Mouse (Mus musculus) lung, postnatal 25 days (tissue): Measurements from ENCODE around the gene Ak4.
"Not testable (repeated sequence)": the region's sequence is repeated elsewhere in the genome, so short reads cannot be mapped to it uniquely, and the experiment has no call there.

Experiments used
- DNase-seq: peaks from one replicate; pipeline ENCODE4 v3.0.0; 2022; ENCODE audit warnings: low spot score

Gene Ak4

GRCm38 (mm10) chr4:101423571-101423970 lies 4.5 kb downstream of the Ak4 start:
- no peak for DNase-seq

GRCm38 (mm10) chr4:101424495-101424894 lies 5.4 kb downstream of the Ak4 start:
- DNase-seq: no peak

- no peak for DNase-seq
These were observed 6.0 kb downstream of the Ak4 start for GRCm38 (mm10) chr4:101425119-101425518.

GRCm38 (mm10) chr4:101425666-101426065 lies 6.6 kb downstream of the Ak4 start:
- no peak for DNase-seq

- no peak for DNase-seq
These were observed 7.5 kb downstream of the Ak4 start for GRCm38 (mm10) chr4:101426566-101426965.

GRCm38 (mm10) chr4:101427886-101428680 lies 9.0 kb downstream of the Ak4 start:
- DNase-seq: no peak

GRCm38 (mm10) chr4:101429073-101429472 lies 10.0 kb downstream of the Ak4 start:
- no peak for DNase-seq

- no peak for DNase-seq
These were observed 10.9 kb downstream of the Ak4 start for GRCm38 (mm10) chr4:101430000-101430399.

GRCm38 (mm10) chr4:101436761-101437512 lies 17.9 kb downstream of the Ak4 start:
- DNase-seq: no peak

GRCm38 (mm10) chr4:101438271-101438670 lies 19.2 kb downstream of the Ak4 start:
- peak; percentile 17 for DNase-seq

- DNase-seq: peak; percentile 85
These were observed 20.8 kb downstream of the Ak4 start for GRCm38 (mm10) chr4:101439738-101440389.

GRCm38 (mm10) chr4:101442791-101443190 lies 23.7 kb downstream of the Ak4 start:
- DNase-seq: peak; percentile 12

- DNase-seq: no peak
These were observed 24.4 kb downstream of the Ak4 start for GRCm38 (mm10) chr4:101443419-101443991.

GRCm38 (mm10) chr4:101445660-101446059 lies 26.6 kb downstream of the Ak4 start:
- no peak for DNase-seq

- not testable (repeated sequence) for DNase-seq
These were observed 27.5 kb downstream of the Ak4 start for GRCm38 (mm10) chr4:101446606-101447005.

- no peak for DNase-seq
These were observed 29.6 kb downstream of the Ak4 start for GRCm38 (mm10) chr4:101448701-101449100.

- peak; percentile 29 for DNase-seq
These were observed 30.3 kb downstream of the Ak4 start for GRCm38 (mm10) chr4:101449344-101449743.

GRCm38 (mm10) chr4:101450150-101450780 lies 31.2 kb downstream of the Ak4 start:
- peak; percentile 10 for DNase-seq

- DNase-seq: no peak
These were observed 32.0 kb downstream of the Ak4 start for GRCm38 (mm10) chr4:101451089-101451488.

- no peak for DNase-seq
These were observed 33.8 kb downstream of the Ak4 start for GRCm38 (mm10) chr4:101452829-101453228.

GRCm38 (mm10) chr4:101457176-101457575 lies 38.1 kb downstream of the Ak4 start:
- no peak for DNase-seq

GRCm38 (mm10) chr4:101458341-101458740 lies 39.3 kb downstream of the Ak4 start:
- peak; percentile 47 for DNase-seq
